Mouse (Mus musculus) neural tube, embryonic 14.5 days (tissue): ENCODE results near the gene Trp53rkb. TPM values are rescaled to one million over a fixed set of nuclear protein-coding genes. Genes with fewer than 3 reads are reported as not detected.

ENCODE experiments used
- ATAC-seq: fragments of 200-750 bp; cut with Nextera tagmentation; 2 replicates; pipeline ENCODE4 v1.8.0; 2017; ENCODE audit warnings: low read depth, mild to moderate bottlenecking, moderate TSS enrichment, moderate library complexity
- H3K27ac ChIP-seq: fragments of 300-500 bp; sonication (generic); 2 replicates; pipeline ENCODE4 v1.5.1; 2014; ENCODE audit warnings: low read depth, mild to moderate bottlenecking, control low read depth, low read length, moderate library complexity, mixed read lengths
- H3K27me3 ChIP-seq: fragments of 300-500 bp; sonication (generic); 2 replicates; pipeline ENCODE4 v1.6.1; 2014; ENCODE audit warnings: low read length; ENCODE audit not compliant: control insufficient read depth, insufficient read depth
- H3K36me3 ChIP-seq: fragments of 300-500 bp; sonication (generic); 2 replicates; pipeline ENCODE4 v1.6.1; 2014; ENCODE audit warnings: low read length, mixed read lengths; ENCODE audit not compliant: control insufficient read depth, insufficient read depth
- H3K4me1 ChIP-seq: fragments of 300-500 bp; sonication (generic); 2 replicates; pipeline ENCODE4 v1.6.1; 2014; ENCODE audit warnings: low read length; ENCODE audit not compliant: control insufficient read depth, insufficient read depth
- H3K4me2 ChIP-seq: fragments of 300-500 bp; sonication (generic); 2 replicates; pipeline ENCODE4 v1.6.1; 2014; ENCODE audit warnings: mild to moderate bottlenecking, low read depth, low read length, control low read depth
- H3K4me3 ChIP-seq: fragments of 300-500 bp; sonication (generic); 2 replicates; pipeline ENCODE4 v1.5.1; 2014; ENCODE audit warnings: low read depth, low read length, control low read depth, mixed read lengths
- H3K9ac ChIP-seq: fragments of 300-500 bp; sonication (generic); replicated peaks from 2 replicates; pipeline ENCODE4 v1.6.1; 2014; ENCODE audit warnings: low read depth, mild to moderate bottlenecking, control low read depth, low read length, mixed read lengths
- H3K9me3 ChIP-seq: fragments of 300-500 bp; sonication (generic); 2 replicates; pipeline ENCODE4 v1.6.1; 2016; ENCODE audit warnings: low read length; ENCODE audit not compliant: control insufficient read depth
- WGBS: fragments of 180-500 bp; shearing (Covaris S2); extraction: QIAGEN DNeasy Blood & Tissue Kit; methylation state at CpG from one replicate; pipeline ENCODE4 v1.1.7; 2014; 5-methylcytosine and 5-hydroxymethylcytosine counted together
- polyA plus RNA-seq: library from polyadenylated mRNA; unstranded; fragments of >200 nt; fragmentation: Nextera tagmentation; extraction: Ambion mirVana; gene quantifications from 2 replicates; pipeline ENCODE4 v1.2.1, GENCODE M21; 2014

Trp53rkb gene
- polyA plus RNA-seq, 1 experiment from 2014 or later = 9.8 TPM

- Histone ChIP-seq H3K27me3 (no peaks in the 10 kb centered on the region), H3K4me3 (no peak overlapping the region), H3K27ac (no peak overlapping the region), H3K9ac (no peak overlapping the region), H3K36me3 (no peaks in the 10 kb centered on the region), H3K4me1 (no peaks in the 10 kb centered on the region), H3K9me3 (no peaks in the 10 kb centered on the region), H3K4me2 (no peak overlapping the region)
- 96% methylated on average over 3 of the region's 3 CpGs for WGBS
- ATAC-seq = no peak
Observed at GRCm38 (mm10) chr2:166821406-166821805, 29.1 kb downstream of the Trp53rkb start.

GRCm38 (mm10) chr2:166822119-166822826, 29.9 kb downstream of the Trp53rkb start:
- no peaks in the 10 kb centered on the region for H3K27me3 ChIP-seq
- H3K4me1 ChIP-seq = no peaks in the 10 kb centered on the region
- WGBS = 72% methylated on average over 10 of the region's 10 CpGs
- no peaks in the 10 kb centered on the region for H3K9me3 ChIP-seq
- H3K4me2 ChIP-seq = no peak overlapping the region
- no peak overlapping the region for H3K4me3 ChIP-seq
- H3K9ac ChIP-seq = no peak overlapping the region
- H3K27ac ChIP-seq = no peak overlapping the region
- ATAC-seq = no peak
- no peaks in the 10 kb centered on the region for H3K36me3 ChIP-seq

DNA sequence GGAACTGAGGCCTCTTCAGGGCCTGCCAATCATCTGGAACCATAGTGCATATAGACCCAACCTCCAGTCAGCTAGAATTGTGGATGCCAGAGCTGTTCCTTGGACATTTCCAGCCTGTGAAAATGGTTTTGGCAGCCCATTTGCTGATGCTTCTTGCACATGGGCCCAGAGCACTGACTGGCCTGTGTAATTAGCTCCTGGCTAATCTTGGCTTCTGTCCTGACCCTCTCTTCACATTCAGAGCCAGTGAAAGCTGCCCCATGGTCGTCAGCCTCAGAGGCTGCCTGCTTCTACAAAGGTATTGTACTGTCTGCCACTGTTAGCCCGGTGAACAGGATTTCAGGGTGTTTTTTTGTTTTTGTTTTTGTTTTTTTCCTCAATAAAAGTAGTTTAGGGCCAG, 30.6 kb downstream of the Trp53rkb start:
- no peaks in the 10 kb centered on the region for H3K36me3 ChIP-seq
- H3K4me3 ChIP-seq = no peak overlapping the region
- H3K27ac ChIP-seq = no peak overlapping the region
- H3K4me2 ChIP-seq = no peak overlapping the region
- WGBS = 70% methylated on average over 2 of the region's 2 CpGs
- no peaks in the 10 kb centered on the region for H3K9me3 ChIP-seq
- no peaks in the 10 kb centered on the region for H3K27me3 ChIP-seq
- ATAC-seq = no peak
- no peak overlapping the region for H3K9ac ChIP-seq
- H3K4me1 ChIP-seq = no peaks in the 10 kb centered on the region

DNA sequence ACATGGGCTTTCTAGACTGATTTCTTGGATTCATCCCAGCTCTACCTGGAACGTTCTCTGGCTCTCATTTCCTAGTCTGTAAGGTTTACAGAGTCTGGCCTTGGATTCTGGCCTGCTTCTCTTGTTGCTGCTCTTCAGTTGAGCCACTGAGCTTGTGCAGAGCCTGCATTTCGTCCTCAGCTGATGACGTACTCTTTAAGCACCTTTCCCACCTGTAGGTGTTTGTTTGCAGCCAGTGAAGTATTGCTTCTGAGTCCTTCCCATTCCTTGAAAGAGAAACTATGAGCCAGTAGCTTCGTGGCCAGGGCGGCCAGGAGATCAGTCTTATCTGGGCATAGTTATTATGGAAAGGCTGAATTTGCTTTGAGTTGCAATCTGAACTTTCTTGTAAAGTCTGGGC, 32.1 kb downstream of the Trp53rkb start:
- Histone ChIP-seq H3K9me3 (no peaks in the 10 kb centered on the region), H3K36me3 (no peaks in the 10 kb centered on the region), H3K27ac (no peak overlapping the region), H3K27me3 (no peaks in the 10 kb centered on the region), H3K4me1 (no peaks in the 10 kb centered on the region), H3K9ac (no peak overlapping the region), H3K4me2 (no peak overlapping the region), H3K4me3 (no peak overlapping the region)
- 92% methylated on average over 5 of the region's 5 CpGs for WGBS
- no peak for ATAC-seq

- Histone ChIP-seq H3K4me3 (no peak overlapping the region), H3K4me2 (no peak overlapping the region), H3K9me3 (no peaks in the 10 kb centered on the region), H3K27me3 (no peaks in the 10 kb centered on the region), H3K4me1 (no peaks in the 10 kb centered on the region), H3K36me3 (no peaks in the 10 kb centered on the region), H3K27ac (no peak overlapping the region), H3K9ac (no peak overlapping the region)
- WGBS = 90% methylated on average over 5 of the region's 5 CpGs
- ATAC-seq = no peak
Observed at GRCm38 (mm10) chr2:166824998-166825397, 32.7 kb downstream of the Trp53rkb start.

GRCm38 (mm10) chr2:166826491-166827224, 34.3 kb downstream of the Trp53rkb start:
- H3K9me3 ChIP-seq = no peaks in the 10 kb centered on the region
- no peak overlapping the region for H3K27ac ChIP-seq
- no peak overlapping the region for H3K9ac ChIP-seq
- ATAC-seq = no peak
- H3K36me3 ChIP-seq = no peaks in the 10 kb centered on the region
- H3K4me3 ChIP-seq = no peak overlapping the region
- WGBS = 93% methylated on average over 8 of the region's 8 CpGs
- H3K4me2 ChIP-seq = no peak overlapping the region
- no peaks in the 10 kb centered on the region for H3K4me1 ChIP-seq
- H3K27me3 ChIP-seq = no peaks in the 10 kb centered on the region

GRCm38 (mm10) chr2:166828306-166828705, 36.0 kb downstream of the Trp53rkb start:
- Histone ChIP-seq H3K9me3 (no peaks in the 10 kb centered on the region), H3K36me3 (no peaks in the 10 kb centered on the region), H3K4me1 (no peaks in the 10 kb centered on the region), H3K4me3 (no peak overlapping the region), H3K9ac (no peak overlapping the region), H3K27ac (no peak overlapping the region), H3K27me3 (no peaks in the 10 kb centered on the region), H3K4me2 (no peak overlapping the region)
- ATAC-seq = no peak
- WGBS = 90% methylated on average over 12 of the region's 12 CpGs

DNA sequence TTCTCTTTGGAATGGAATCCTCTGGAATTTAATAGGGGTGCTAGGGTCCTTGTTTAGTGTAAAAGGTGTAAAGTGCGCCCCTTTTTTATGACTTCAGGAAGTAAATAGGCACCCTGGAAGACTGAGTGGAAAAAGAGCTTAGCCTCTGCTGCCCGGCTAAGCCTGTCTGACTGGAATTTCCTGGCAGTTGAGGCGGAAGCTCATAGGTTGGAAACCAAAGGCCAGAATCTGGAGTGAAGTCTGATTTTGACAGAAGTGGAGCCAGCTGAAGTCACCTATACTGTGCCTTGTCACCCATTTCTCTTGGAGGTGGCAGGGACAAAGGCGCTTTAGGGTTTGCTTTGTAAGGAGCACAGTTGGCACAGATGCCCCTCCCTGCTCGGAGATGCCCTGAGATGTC, 38.0 kb downstream of the Trp53rkb start:
- H3K9me3 ChIP-seq = no peaks in the 10 kb centered on the region
- H3K27me3 ChIP-seq = no peaks in the 10 kb centered on the region
- no peak overlapping the region for H3K4me2 ChIP-seq
- no peak overlapping the region for H3K27ac ChIP-seq
- H3K36me3 ChIP-seq = no peaks in the 10 kb centered on the region
- H3K4me1 ChIP-seq = no peaks in the 10 kb centered on the region
- ATAC-seq = no peak
- H3K4me3 ChIP-seq = no peak overlapping the region
- WGBS = 90% methylated on average over 5 of the region's 5 CpGs
- no peak overlapping the region for H3K9ac ChIP-seq

DNA sequence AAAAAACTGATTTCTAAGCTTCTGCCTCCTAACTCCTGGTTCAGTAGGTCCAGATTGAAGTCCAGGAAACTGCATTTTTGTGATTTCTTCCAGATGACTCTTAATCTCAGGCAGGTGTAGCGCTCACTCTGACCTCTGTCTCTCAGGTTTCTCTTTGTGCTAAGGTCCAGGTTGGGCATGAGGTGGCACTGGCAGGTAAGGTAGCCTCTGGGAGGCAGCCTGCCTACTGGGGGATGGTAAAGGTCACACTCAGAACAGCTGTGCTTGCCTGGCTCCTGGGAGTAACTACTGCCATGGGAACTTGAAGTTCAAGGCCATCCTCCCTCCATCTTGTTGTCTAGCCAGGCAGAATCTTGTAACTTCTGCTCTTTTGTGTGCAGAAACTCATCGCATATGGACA, 41.8 kb downstream of the Trp53rkb start:
- Histone ChIP-seq H3K4me3 (no peak overlapping the region), H3K4me1 (no peaks in the 10 kb centered on the region), H3K9ac (no peak overlapping the region), H3K36me3 (no peaks in the 10 kb centered on the region), H3K4me2 (no peak overlapping the region), H3K9me3 (no peaks in the 10 kb centered on the region), H3K27me3 (no peaks in the 10 kb centered on the region), H3K27ac (no peak overlapping the region)
- 96% methylated on average over 2 of the region's 2 CpGs for WGBS
- ATAC-seq = no peak
